Mouse (Mus musculus) forebrain, embryonic 10.5 days (tissue): ENCODE data around the gene Olfr784. TPM values are rescaled to one million over a fixed set of nuclear protein-coding genes. Genes with fewer than 3 reads are reported as not detected.
"Not testable (repeated sequence)": the region's sequence is repeated elsewhere in the genome, so short reads cannot be mapped to it uniquely, and the experiment has no call there.

ENCODE experiments used
- DNase-seq: peaks from one replicate; pipeline ENCODE4 v3.0.0-alpha.2; 2017; ENCODE audit warnings: low spot score; ENCODE audit errors: extremely low spot score
- H3K27ac ChIP-seq: fragments of 300-500 bp; sonication (generic); 2 replicates; pipeline ENCODE4 v1.5.1; 2016; ENCODE audit warnings: mild to moderate bottlenecking
- H3K27me3 ChIP-seq: fragments of 300-500 bp; sonication (generic); 2 replicates; pipeline ENCODE4 v1.6.1; 2016; ENCODE audit warnings: mild to moderate bottlenecking; ENCODE audit not compliant: poor library complexity, severe bottlenecking
- H3K36me3 ChIP-seq: fragments of 300-500 bp; sonication (generic); replicated peaks from 2 replicates; pipeline ENCODE4 v1.6.1; 2016; ENCODE audit warnings: mild to moderate bottlenecking, moderate library complexity
- H3K4me1 ChIP-seq: fragments of 300-500 bp; sonication (generic); 2 replicates; pipeline ENCODE4 v1.6.1; 2016
- H3K4me3 ChIP-seq: fragments of 300-500 bp; sonication (generic); 2 replicates; pipeline ENCODE4 v1.5.1; 2016; ENCODE audit warnings: mild to moderate bottlenecking, moderate library complexity
- H3K9me3 ChIP-seq: fragments of 300-500 bp; sonication (generic); 2 replicates; pipeline ENCODE4 v1.6.1; 2016; ENCODE audit warnings: mild to moderate bottlenecking, moderate library complexity
- WGBS: fragments of 180-500 bp; shearing (Covaris S2); methylation state at CpG from one replicate; pipeline ENCODE4 v1.1.7; 2016; 5-methylcytosine and 5-hydroxymethylcytosine counted together
- polyA plus RNA-seq: library from polyadenylated mRNA; unstranded; fragments of >200 nt; fragmentation: Nextera tagmentation; extraction: Ambion mirVana; gene quantifications from 2 replicates; pipeline ENCODE4 v1.2.1, GENCODE M21; 2016

The Olfr784 gene
- 0.06 TPM in 1 of 2 replicates, not detected in the other for polyA plus RNA-seq

DNA sequence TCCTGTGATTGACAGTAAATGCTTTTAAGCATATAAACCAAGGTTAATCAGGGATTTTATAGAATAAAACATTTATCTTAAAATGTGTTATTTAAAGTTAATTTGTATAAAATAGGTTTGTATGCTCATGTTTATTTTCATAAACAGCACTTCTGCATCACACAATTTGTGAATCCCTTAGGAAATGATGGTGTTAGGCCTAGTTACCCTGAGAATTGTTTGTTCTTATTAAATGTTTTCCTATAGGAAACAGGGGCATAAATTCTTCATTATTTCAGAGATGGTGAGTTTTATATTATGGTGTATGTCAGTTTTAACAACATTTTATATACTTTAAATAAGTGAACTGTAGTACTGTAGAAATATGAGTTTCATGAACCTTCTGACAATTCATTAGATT lies at the start of gene Olfr784:
TSS of gene Olfr784 (plus strand) at position 301 of the 400 bp plus-strand sequence.
- Histone ChIP-seq H3K27me3 (no peaks in the 10 kb centered on the region), H3K27ac (no peak within 1 kb of the TSS), H3K9me3 (no peaks in the 10 kb centered on the region), H3K36me3 (no peaks in the 10 kb centered on the region), H3K4me1 (no peaks in the 10 kb centered on the region), H3K4me3 (no peak within 1 kb of the TSS)
- no peak for DNase-seq

DNA sequence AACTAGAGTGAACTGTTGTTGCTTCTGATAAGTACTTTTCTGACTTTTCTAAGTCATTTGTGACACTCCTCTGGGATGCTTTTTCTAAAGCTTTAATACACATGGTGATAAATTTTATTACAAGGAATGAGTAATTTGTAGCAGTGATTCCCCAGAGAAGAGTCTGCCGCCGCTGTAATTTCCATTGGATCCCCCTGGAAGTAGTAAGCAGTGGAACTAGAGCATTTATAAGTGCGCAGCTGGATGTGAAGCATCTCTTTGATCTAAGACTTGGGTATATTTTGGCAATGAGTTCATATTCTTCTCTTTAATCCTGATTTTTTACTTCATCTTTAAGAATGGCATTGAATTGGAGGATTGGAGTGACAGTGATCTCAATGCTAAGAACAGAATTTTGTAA lies 35.3 kb upstream of the Olfr784 start, which contains the start of gene Olfr782:
TSS of gene Olfr782 (plus strand) at position 301 of the 400 bp plus-strand sequence.
- no peaks in the 10 kb centered on the region for H3K9me3 ChIP-seq
- no peak for DNase-seq
- H3K27ac ChIP-seq = no peak within 1 kb of the TSS
- H3K27me3 ChIP-seq = no peaks in the 10 kb centered on the region
- H3K36me3 ChIP-seq = no peaks in the 10 kb centered on the region
- H3K4me3 ChIP-seq = no peak within 1 kb of the TSS
- whole genome bisulfite sequencing = 97% methylated on average over 3 of the region's 3 CpGs
- H3K4me1 ChIP-seq = no peaks in the 10 kb centered on the region

DNA sequence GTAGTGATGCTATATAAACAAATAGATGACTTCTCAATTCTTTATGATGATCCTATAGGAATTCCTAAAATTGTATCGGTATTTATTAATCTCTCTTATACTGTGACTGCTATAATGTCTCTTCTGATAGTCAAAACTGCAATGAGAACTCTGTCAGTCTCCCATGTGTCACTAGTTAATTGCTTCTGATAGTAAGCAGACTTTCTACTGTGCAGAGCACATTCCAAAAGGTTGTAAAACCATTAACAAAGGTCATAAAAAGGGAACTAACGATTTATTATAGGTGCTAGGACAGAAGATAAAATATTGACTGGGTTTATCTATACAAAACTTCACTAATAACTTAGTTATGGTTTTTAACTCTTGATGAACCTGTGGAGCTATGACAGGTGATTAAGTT lies 31.4 kb upstream of the Olfr784 start:
- WGBS = 90% methylated on average over 2 of the region's 2 CpGs
- H3K4me1 ChIP-seq, H3K27me3 ChIP-seq, H3K4me3 ChIP-seq, H3K27ac ChIP-seq, H3K36me3 ChIP-seq, DNase-seq, H3K9me3 ChIP-seq: not testable (repeated sequence)

DNA sequence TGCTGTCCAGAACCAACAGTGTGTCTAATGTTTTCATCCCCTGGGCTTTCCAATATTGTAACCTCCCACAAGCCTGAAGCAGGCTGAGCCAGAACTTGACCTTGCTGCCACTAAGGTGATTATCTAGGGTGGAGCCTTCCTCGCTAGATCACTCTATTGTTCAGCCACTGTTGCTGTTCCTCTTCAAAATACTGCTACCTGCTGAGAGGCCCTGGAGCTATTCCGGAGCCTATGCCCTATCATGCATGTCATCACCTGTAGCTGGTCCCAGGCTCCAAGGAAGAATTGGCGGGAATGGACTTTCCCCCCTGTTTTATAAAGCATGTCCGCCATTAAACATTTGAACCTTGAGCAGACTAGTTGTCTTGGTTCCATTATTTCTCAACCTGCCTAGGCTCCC lies 27.4 kb upstream of the Olfr784 start:
- H3K9me3 ChIP-seq, H3K4me3 ChIP-seq, H3K4me1 ChIP-seq, H3K27me3 ChIP-seq, DNase-seq, H3K27ac ChIP-seq, H3K36me3 ChIP-seq: not testable (repeated sequence)
- WGBS = 94% methylated on average over 4 of the region's 4 CpGs

DNA sequence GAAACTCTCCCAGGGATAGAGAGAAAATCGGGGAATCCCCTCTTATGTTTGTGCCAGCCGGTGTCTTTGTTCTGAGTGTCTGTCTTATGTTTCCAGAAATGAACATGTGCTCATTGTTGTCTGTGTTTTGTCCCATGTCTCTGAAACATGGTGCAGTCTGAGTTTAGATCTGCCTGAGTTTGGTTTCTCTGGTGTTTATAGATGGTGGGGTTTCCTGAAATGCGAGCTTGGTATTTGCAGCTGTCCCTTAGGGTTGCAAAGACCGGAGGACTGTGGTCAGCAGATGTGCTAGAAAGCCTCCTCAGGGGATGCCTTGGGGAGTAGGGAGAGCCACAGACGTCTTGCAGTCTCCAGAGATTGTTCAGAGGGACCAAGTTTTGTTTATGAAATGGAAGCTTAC lies 26.6 kb upstream of the Olfr784 start:
- Histone ChIP-seq H3K4me1 (no peaks in the 10 kb centered on the region), H3K9me3 (peaks cover 10% of the 10 kb centered on the region; the same call in 1 of the 2 replicates), H3K4me3 (no peak overlapping the region), H3K27me3 (no peaks in the 10 kb centered on the region), H3K27ac (no peak overlapping the region), H3K36me3 (no peaks in the 10 kb centered on the region)
- no peak for DNase-seq
- 81% methylated on average over 5 of the region's 5 CpGs for WGBS

DNA sequence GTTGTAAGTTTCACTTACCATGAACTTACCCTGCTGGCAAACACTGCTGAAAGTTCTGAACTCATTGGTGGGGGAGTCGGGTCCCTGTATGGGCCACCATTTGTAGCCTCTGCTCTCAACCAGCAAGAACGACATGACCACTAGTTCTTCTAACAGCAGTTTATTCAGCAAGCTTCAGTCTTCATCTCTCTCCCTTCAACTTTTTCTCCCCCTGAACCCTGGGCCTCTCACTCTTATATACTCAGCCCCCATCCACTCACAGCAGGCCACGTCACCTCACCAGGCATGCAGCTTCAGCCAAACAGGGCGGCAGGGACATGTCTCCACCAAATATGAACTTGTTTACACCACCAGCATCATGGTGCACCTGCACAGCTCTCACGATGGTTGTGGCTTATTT lies 9.8 kb upstream of the Olfr784 start:
- H3K9me3 ChIP-seq, H3K4me3 ChIP-seq, H3K27ac ChIP-seq, H3K4me1 ChIP-seq, DNase-seq, H3K36me3 ChIP-seq, H3K27me3 ChIP-seq: not testable (repeated sequence)
- 94% methylated on average over 5 of the region's 5 CpGs for WGBS

DNA sequence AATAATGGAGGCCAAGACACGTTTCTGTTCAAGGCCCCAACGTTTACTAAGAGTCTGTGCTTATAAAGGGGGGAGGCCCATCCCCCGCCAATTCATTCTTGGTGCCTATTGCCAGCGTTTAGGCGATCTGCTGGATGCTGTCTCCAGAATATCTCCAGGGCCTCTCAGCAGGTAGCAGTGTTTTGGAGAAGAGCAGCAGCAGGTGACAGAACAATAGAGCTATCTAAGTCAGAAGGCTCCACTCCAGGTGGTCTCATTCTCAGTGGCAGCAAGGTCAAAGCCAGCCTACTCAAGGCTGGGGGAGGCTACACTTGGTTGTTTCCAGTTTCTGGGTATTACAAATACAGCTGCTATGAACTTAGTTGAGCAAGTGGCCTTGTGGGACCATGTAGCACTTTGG lies 17.0 kb downstream of the Olfr784 start:
- H3K9me3 ChIP-seq = no peaks in the 10 kb centered on the region; the same call in 1 of the 2 replicates
- 47% methylated on average over 5 of the region's 5 CpGs for WGBS
- DNase-seq = no peak

DNA sequence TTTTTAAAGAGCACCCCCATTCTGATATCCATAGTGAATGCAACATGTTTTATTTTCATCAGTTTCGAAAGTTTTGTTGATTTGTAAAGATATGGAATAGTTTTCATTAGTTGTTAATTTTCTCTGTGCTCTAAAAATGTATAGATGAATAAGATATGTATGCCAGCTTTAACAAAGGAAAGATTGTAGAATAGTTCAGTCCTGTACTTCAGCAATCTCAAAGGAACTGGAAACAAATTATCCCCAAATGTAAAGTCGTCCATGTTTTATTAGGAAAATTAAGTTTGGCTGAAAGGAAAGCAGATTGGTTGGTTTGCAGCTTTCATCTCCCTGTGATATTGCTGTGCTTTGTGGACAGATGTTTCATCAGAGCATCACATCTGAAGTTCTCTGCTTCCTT lies 21.2 kb downstream of the Olfr784 start, which contains the start of gene Olfr785:
TSS of gene Olfr785 (plus strand) at position 301 of the 400 bp plus-strand sequence.
- H3K9me3 ChIP-seq = no peaks in the 10 kb centered on the region
- H3K4me3 ChIP-seq = no peak within 1 kb of the TSS
- no peak for DNase-seq
- no peaks in the 10 kb centered on the region for H3K36me3 ChIP-seq
- no peaks in the 10 kb centered on the region for H3K4me1 ChIP-seq
- no peak within 1 kb of the TSS for H3K27ac ChIP-seq
- WGBS = 84% methylated on average over 2 of the region's 2 CpGs
- no peaks in the 10 kb centered on the region for H3K27me3 ChIP-seq

More for the DNA sequence above, 17.0 kb downstream of the Olfr784 start:
- Histone ChIP-seq H3K27me3 (no peaks in the 10 kb centered on the region), H3K4me1 (no peaks in the 10 kb centered on the region), H3K36me3 (no peaks in the 10 kb centered on the region), H3K4me3 (no peak overlapping the region), H3K27ac (no peak overlapping the region)

DNA sequence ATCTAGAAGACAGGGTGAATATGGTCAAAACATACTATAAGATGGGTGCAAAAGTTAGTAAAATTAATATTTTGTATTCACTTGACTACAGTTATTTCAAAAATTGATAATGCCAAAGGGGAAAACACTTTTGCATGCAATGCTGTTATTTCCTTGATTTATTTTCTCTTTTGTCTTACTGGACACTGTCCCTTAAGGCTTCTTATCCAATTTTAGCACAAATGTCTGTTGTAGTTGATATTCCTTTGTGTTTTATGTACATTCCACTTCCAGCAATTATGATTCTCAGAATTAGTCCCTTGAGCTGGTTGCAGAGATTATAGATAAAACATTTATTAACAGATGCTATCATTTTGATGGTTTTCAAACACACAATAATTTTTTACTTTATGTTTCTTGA lies 43.1 kb downstream of the Olfr784 start, which contains the start of gene Olfr786:
TSS of gene Olfr786 (plus strand) at position 301 of the 400 bp plus-strand sequence.
- no peaks in the 10 kb centered on the region for H3K36me3 ChIP-seq
- no peaks in the 10 kb centered on the region for H3K4me1 ChIP-seq

More for the DNA sequence above, 43.1 kb downstream of the Olfr784 start, which contains the start of gene Olfr786:
- Histone ChIP-seq H3K27me3 (no peaks in the 10 kb centered on the region), H3K4me3 (no peak within 1 kb of the TSS), H3K27ac (no peak within 1 kb of the TSS), H3K9me3 (no peaks in the 10 kb centered on the region)
- DNase-seq = no peak

Other genes with a start within 250 kb of the Olfr784 start
- gene Olfr770, start 245.1 kb upstream of the Olfr784 start, polyA plus RNA-seq = not detected in 2 replicates
- not detected in 2 replicates for gene Olfr771, start 219.3 kb upstream of the Olfr784 start, polyA plus RNA-seq
- not detected in 2 replicates for gene Olfr772, start 206.2 kb upstream of the Olfr784 start, polyA plus RNA-seq
- not detected in 2 replicates for gene Olfr773, start 196.7 kb upstream of the Olfr784 start, polyA plus RNA-seq
- gene Olfr774, start 147.9 kb upstream of the Olfr784 start, polyA plus RNA-seq = not detected in 2 replicates
- not detected in 2 replicates for gene Olfr775, start 135.7 kb upstream of the Olfr784 start, polyA plus RNA-seq
- not detected in 2 replicates for gene Olfr776, start 125.0 kb upstream of the Olfr784 start, polyA plus RNA-seq
- not detected in 2 replicates for gene Olfr777, start 112.6 kb upstream of the Olfr784 start, polyA plus RNA-seq
- not detected in 2 replicates for gene Olfr780, start 66.0 kb upstream of the Olfr784 start, polyA plus RNA-seq
- not detected in 2 replicates for gene Olfr781, start 55.2 kb upstream of the Olfr784 start, polyA plus RNA-seq
- not detected in 2 replicates for gene Olfr782, start 35.2 kb upstream of the Olfr784 start, polyA plus RNA-seq
- gene Olfr785, start 21.3 kb downstream of the Olfr784 start, polyA plus RNA-seq = not detected in 2 replicates
- gene Olfr786, start 43.2 kb downstream of the Olfr784 start, polyA plus RNA-seq = not detected in 2 replicates
- gene Olfr787, start 77.8 kb downstream of the Olfr784 start, polyA plus RNA-seq = not detected in 2 replicates
- not detected in 2 replicates for gene Olfr788, start 86.9 kb downstream of the Olfr784 start, polyA plus RNA-seq
- not detected in 2 replicates for gene Olfr789, start 100.7 kb downstream of the Olfr784 start, polyA plus RNA-seq
- gene Olfr790, start 114.4 kb downstream of the Olfr784 start, polyA plus RNA-seq = not detected in 2 replicates
- not detected in 2 replicates for gene Olfr791, start 137.7 kb downstream of the Olfr784 start, polyA plus RNA-seq
- gene Olfr792, start 155.1 kb downstream of the Olfr784 start, polyA plus RNA-seq = not detected in 2 replicates
- gene Olfr794, start 183.6 kb downstream of the Olfr784 start, polyA plus RNA-seq = not detected in 2 replicates
- gene Olfr796, start 228.5 kb downstream of the Olfr784 start, polyA plus RNA-seq = not detected in 2 replicates
- not detected in 2 replicates for gene Olfr798, start 243.9 kb downstream of the Olfr784 start, polyA plus RNA-seq